Mouse (Mus musculus) kidney, postnatal 0 days (tissue): ENCODE measurements around the gene Gm3633. TPM values are rescaled to one million over a fixed set of nuclear protein-coding genes. Genes with fewer than 3 reads are reported as not detected.
"Not testable (repeated sequence)": the region's sequence is repeated elsewhere in the genome, so short reads cannot be mapped to it uniquely, and the experiment has no call there.

Source experiments
- ATAC-seq: fragments of 200-750 bp; cut with Nextera tagmentation; replicated peaks from 2 replicates; pipeline ENCODE4 v1.8.0; 2017; ENCODE audit warnings: low read depth, moderate number of reproducible peaks, moderate TSS enrichment, moderate library complexity; ENCODE audit not compliant: low FRiP score
- DNase-seq: peaks from one replicate; pipeline ENCODE4 v3.0.0-alpha.2; 2016; ENCODE audit warnings: low spot score
- H3K27ac ChIP-seq: fragments of 300-500 bp; sonication (generic); 2 replicates; pipeline ENCODE4 v1.5.1; 2014; ENCODE audit warnings: mild to moderate bottlenecking
- H3K27me3 ChIP-seq: fragments of 300-500 bp; sonication (generic); 2 replicates; pipeline ENCODE4 v1.6.1; 2014; ENCODE audit warnings: low read length, mixed read lengths; ENCODE audit not compliant: insufficient read depth
- H3K36me3 ChIP-seq: fragments of 300-500 bp; sonication (generic); 2 replicates; pipeline ENCODE4 v1.6.1; 2014; ENCODE audit warnings: low read length, mixed read lengths; ENCODE audit not compliant: insufficient read depth
- H3K4me1 ChIP-seq: fragments of 300-500 bp; sonication (generic); replicated peaks from 2 replicates; pipeline ENCODE4 v1.6.1; 2014; ENCODE audit warnings: antibody characterized with exemption, low read length, mixed read lengths; ENCODE audit not compliant: insufficient read depth
- H3K4me2 ChIP-seq: fragments of 300-500 bp; sonication (generic); 2 replicates; pipeline ENCODE4 v1.6.1; 2014; ENCODE audit warnings: mild to moderate bottlenecking, low read length, moderate library complexity, mixed read lengths
- H3K4me3 ChIP-seq: fragments of 300-500 bp; sonication (generic); replicated peaks from 2 replicates; pipeline ENCODE4 v1.5.1; 2014; ENCODE audit warnings: low read depth, low read length
- H3K9ac ChIP-seq: fragments of 300-500 bp; sonication (generic); 2 replicates; pipeline ENCODE4 v1.6.1; 2014; ENCODE audit warnings: low read depth, low read length
- H3K9me3 ChIP-seq: fragments of 300-500 bp; sonication (generic); replicated peaks from 2 replicates; pipeline ENCODE4 v1.6.1; 2016; ENCODE audit warnings: low read length, inconsistent platforms, mixed read lengths
- WGBS: fragments of 180-500 bp; shearing (Covaris S2); extraction: QIAGEN DNeasy Blood & Tissue Kit; methylation state at CpG from one replicate; pipeline ENCODE4 v1.1.7; 2014; 5-methylcytosine and 5-hydroxymethylcytosine counted together
- microRNA-seq: library from miRNA; unstranded; fragments of <30 nt; microRNA quantifications from one replicate; pipeline ENCODE4, GENCODE M21; 2016
- polyA plus RNA-seq: library from polyadenylated mRNA; unstranded; fragments of >200 nt; fragmentation: Nextera tagmentation; extraction: Ambion mirVana; gene quantifications from 2 replicates; pipeline ENCODE4 v1.2.1, GENCODE M21; 2015

The Gm3633 gene
- not detected in 2 replicates for polyA plus RNA-seq

- H3K9ac ChIP-seq, ATAC-seq, H3K27ac ChIP-seq, H3K36me3 ChIP-seq, H3K27me3 ChIP-seq, H3K4me2 ChIP-seq, H3K4me3 ChIP-seq, DNase-seq, H3K9me3 ChIP-seq, H3K4me1 ChIP-seq: not testable (repeated sequence)
- WGBS: no CpG with 5 or more reads among the region's 2 CpGs
Measured at GRCm38 (mm10) chr14:42641817-42642216, at the start of gene Gm3633. Gm3633 (minus strand) TSS chr14:42641917.

DNA sequence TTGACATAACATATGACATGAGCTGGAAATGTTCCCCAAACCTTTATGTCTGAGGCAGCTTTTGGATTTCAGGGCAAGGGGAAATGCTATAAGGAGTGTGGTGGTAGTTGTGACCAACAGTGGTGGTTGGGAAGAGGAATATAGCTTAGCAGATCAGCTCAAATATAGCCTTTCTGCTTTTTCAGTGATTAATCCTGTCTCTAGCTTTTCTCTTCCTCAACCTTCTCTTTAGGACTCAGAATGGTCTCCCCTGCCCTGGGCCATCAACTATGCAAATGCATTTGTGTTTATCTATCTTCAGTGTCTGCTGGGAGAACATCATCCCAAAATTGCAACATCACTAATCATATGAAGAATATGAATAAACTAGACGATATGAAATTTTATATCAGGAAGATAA, 13.9 kb upstream of the Gm3633 start, which contains the start of gene Gm10378:
Gene Gm10378 (plus strand): TSS at position 301 of the 400 bp plus-strand sequence.
- not testable (repeated sequence) for H3K36me3 ChIP-seq, H3K27me3 ChIP-seq
- WGBS: no CpG with 5 or more reads among the region's 1 CpGs

GRCm38 (mm10) chr14:42599782-42600181, 41.9 kb downstream of the Gm3633 start, which contains the start of gene Gm17124:
Gm17124 (minus strand) TSS chr14:42599882.
- WGBS: no CpG with 5 or more reads among the region's 3 CpGs
- not testable (repeated sequence) for H3K27me3 ChIP-seq, H3K9me3 ChIP-seq, H3K27ac ChIP-seq, DNase-seq, H3K4me3 ChIP-seq, H3K36me3 ChIP-seq, H3K9ac ChIP-seq, H3K4me1 ChIP-seq, H3K4me2 ChIP-seq, ATAC-seq

More for the DNA sequence above, 13.9 kb upstream of the Gm3633 start, which contains the start of gene Gm10378:
- not testable (repeated sequence) for H3K4me1 ChIP-seq, H3K9ac ChIP-seq, H3K27ac ChIP-seq, DNase-seq, H3K4me2 ChIP-seq, ATAC-seq, H3K9me3 ChIP-seq, H3K4me3 ChIP-seq

Small RNA genes lying within 50 kb of the gene (microRNA-seq; reads per million reads assigned to microRNA genes)
- gene Gm23620: not detected
- not detected for gene Gm25228

Other genes starting within 250 kb of the Gm3633 start
- not detected in 2 replicates for gene Gm8005, start 202.2 kb downstream of the Gm3633 start, polyA plus RNA-seq
- not detected in 2 replicates for gene Gm8011, start 178.0 kb downstream of the Gm3633 start, polyA plus RNA-seq
- gene Gm8020, start 139.6 kb downstream of the Gm3633 start, polyA plus RNA-seq: not detected in 2 replicates
- not detected in 2 replicates for gene Gm8024, start 117.6 kb downstream of the Gm3633 start, polyA plus RNA-seq
- gene Gm17124, start 42.0 kb downstream of the Gm3633 start, polyA plus RNA-seq: not detected in 2 replicates
- not detected in 2 replicates for gene Gm10378, start 14.0 kb upstream of the Gm3633 start, polyA plus RNA-seq
- gene Gm3015, start 126.9 kb upstream of the Gm3633 start, polyA plus RNA-seq: not detected in 2 replicates
- gene Gm10377, start 156.1 kb upstream of the Gm3633 start, polyA plus RNA-seq: not detected in 2 replicates
- not detected in 2 replicates for gene Gm21977, start 211.6 kb upstream of the Gm3633 start, polyA plus RNA-seq